Mouse (Mus musculus): ENCODE measurements around the gene Amh. TPM values are rescaled to one million over a fixed set of nuclear protein-coding genes. Genes with fewer than 3 reads are reported as not detected.
A peak's percentile ranks its signal among the peaks of the same experiment; 100 is the strongest.

Amh gene
- polyA plus RNA-seq, 1 experiment from 2014 or later: not detected

DNA sequence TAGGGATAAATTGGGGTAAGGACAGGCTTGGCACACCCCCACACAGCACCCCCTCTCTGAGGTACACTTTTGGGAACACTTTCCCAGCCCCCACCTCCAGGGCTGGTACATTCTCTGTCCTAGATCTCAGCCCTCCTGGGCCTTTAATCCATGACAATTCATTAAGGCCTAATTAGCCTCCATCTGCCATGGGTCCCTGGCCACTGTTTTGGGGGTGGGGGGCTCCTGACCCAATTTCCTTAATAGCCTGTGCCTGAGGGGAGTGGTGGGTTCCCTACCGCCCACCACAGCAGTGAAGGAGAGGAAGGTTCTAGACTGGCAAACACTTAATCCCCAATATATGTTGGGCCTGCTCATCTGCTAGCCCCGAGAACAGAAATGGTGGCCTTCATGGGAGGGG lies 36.6 kb downstream of the Amh start:
- no peak overlapping the region for H3K4me3 ChIP-seq (ENCODE audit: low read length)
- no peak for ATAC-seq
- peaks cover 15% of the 10 kb centered on the region for H3K27me3 ChIP-seq (replicated peaks; ENCODE audit: control insufficient read depth, insufficient read depth, low read length)
- peaks cover 13% of the 10 kb centered on the region for H3K4me1 ChIP-seq (ENCODE audit: control insufficient read depth, insufficient read depth, low read depth, low read length)
- no peak overlapping the region for H3K4me2 ChIP-seq (ENCODE audit: low read length)
- H3K27ac ChIP-seq (ENCODE audit: low read depth, low read length): no peak overlapping the region
- H3K9ac ChIP-seq (ENCODE audit: low read depth, low read length): no peak overlapping the region
- WGBS: 64% methylated on average over 2 of the region's 2 CpGs
- no peaks in the 10 kb centered on the region for H3K9me3 ChIP-seq (ENCODE audit: control insufficient read depth, low read length)
- H3K36me3 ChIP-seq (ENCODE audit: control insufficient read depth, insufficient read depth, low read length): no peaks in the 10 kb centered on the region

- Histone ChIP-seq H3K9me3 (ENCODE audit: control insufficient read depth, low read length) (no peaks in the 10 kb centered on the region), H3K27me3 (replicated peaks; ENCODE audit: control insufficient read depth, insufficient read depth, low read length) (peaks cover 15% of the 10 kb centered on the region), H3K4me3 (ENCODE audit: low read length) (no peak overlapping the region), H3K4me2 (ENCODE audit: low read length) (no peak overlapping the region; the same call in 1 of the 2 replicates), H3K27ac (ENCODE audit: low read depth, low read length) (no peak overlapping the region), H3K9ac (ENCODE audit: low read depth, low read length) (no peak overlapping the region), H3K36me3 (ENCODE audit: control insufficient read depth, insufficient read depth, low read length) (no peaks in the 10 kb centered on the region), H3K4me1 (ENCODE audit: control insufficient read depth, insufficient read depth, low read depth, low read length) (peaks cover 13% of the 10 kb centered on the region)
- ATAC-seq: no peak
- 79% methylated on average over 15 of the region's 15 CpGs for WGBS
Measured at GRCm38 (mm10) chr10:80842334-80842733, 37.3 kb downstream of the Amh start.

DNA sequence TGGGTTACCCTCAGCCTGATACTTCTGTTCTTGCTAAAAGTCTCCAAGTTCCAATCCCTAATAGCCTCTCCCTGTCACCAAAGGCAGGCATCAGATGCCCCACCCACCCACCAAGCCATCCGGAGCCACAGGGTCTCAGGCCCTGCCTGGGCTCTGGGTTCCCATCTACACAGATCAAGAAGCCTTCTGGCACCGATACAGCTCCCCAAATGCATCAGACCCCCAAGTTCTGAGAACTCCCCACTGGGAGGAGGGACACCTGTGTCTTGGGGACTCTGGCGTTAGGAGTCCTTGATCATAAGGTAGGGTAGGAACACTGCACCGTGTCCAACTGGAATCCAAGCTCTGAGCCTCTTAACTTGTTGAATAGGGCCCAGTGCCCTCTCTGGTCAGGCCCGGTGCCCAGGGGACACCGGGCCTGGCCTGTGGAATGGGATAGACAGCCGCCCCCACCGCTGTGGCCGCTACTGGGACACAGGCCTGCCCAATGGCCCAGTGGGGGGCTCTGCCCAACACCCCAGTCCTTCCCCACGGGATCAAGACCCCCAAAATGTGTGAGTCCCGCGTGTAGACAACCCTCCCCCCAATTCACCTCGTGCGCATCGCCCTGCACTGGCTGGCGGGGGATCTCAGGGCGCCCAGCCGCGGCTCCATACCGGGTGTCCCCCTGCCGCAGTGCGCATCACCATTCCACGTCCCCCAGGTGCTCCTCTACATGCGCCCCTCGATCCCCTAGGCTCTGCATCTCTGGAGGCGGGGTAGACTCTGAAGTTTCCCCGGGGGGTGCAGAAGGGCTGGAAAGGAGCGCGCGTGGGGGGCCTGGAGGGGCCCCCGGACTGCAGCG lies 38.3 kb downstream of the Amh start:
- Histone ChIP-seq H3K27ac (ENCODE audit: low read depth, low read length) (no peak overlapping the region; the same call in 1 of the 2 replicates), H3K4me2 (ENCODE audit: low read length) (peak overlapping the region; percentile 84), H3K9ac (ENCODE audit: low read depth, low read length) (peak overlapping the region; percentile 74), H3K4me1 (ENCODE audit: control insufficient read depth, insufficient read depth, low read depth, low read length) (peaks cover 13% of the 10 kb centered on the region), H3K36me3 (ENCODE audit: control insufficient read depth, insufficient read depth, low read length) (no peaks in the 10 kb centered on the region), H3K27me3 (replicated peaks; ENCODE audit: control insufficient read depth, insufficient read depth, low read length) (peaks cover 15% of the 10 kb centered on the region), H3K4me3 (ENCODE audit: low read length) (peak overlapping the region; percentile 68), H3K9me3 (ENCODE audit: control insufficient read depth, low read length) (no peaks in the 10 kb centered on the region)
- peak; percentile 40 for ATAC-seq
- WGBS: 8% methylated on average over 32 of the region's 32 CpGs

- no peaks in the 10 kb centered on the region for H3K36me3 ChIP-seq (ENCODE audit: control insufficient read depth, insufficient read depth, low read length)
- peak within 1 kb of the TSS; percentile 68 for H3K4me3 ChIP-seq (ENCODE audit: low read length)
- H3K4me1 ChIP-seq (ENCODE audit: control insufficient read depth, insufficient read depth, low read depth, low read length): peaks cover 13% of the 10 kb centered on the region
- H3K9ac ChIP-seq (ENCODE audit: low read depth, low read length): peak within 1 kb of the TSS; percentile 74
- H3K4me2 ChIP-seq (ENCODE audit: low read length): peak within 1 kb of the TSS; percentile 84
- WGBS: 4% methylated on average over 30 of the region's 51 CpGs
- ATAC-seq: peak; percentile 56
- H3K27me3 ChIP-seq (replicated peaks; ENCODE audit: control insufficient read depth, insufficient read depth, low read length): peaks cover 15% of the 10 kb centered on the region
- no peak within 1 kb of the TSS; the same call in 1 of the 2 replicates for H3K27ac ChIP-seq (ENCODE audit: low read depth, low read length)
- H3K9me3 ChIP-seq (ENCODE audit: control insufficient read depth, low read length): no peaks in the 10 kb centered on the region
Measured at GRCm38 (mm10) chr10:80843931-80844547, 39.0 kb downstream of the Amh start, which contains the start of gene Lingo3. Lingo3 (minus strand) TSS chr10:80844039.

DNA sequence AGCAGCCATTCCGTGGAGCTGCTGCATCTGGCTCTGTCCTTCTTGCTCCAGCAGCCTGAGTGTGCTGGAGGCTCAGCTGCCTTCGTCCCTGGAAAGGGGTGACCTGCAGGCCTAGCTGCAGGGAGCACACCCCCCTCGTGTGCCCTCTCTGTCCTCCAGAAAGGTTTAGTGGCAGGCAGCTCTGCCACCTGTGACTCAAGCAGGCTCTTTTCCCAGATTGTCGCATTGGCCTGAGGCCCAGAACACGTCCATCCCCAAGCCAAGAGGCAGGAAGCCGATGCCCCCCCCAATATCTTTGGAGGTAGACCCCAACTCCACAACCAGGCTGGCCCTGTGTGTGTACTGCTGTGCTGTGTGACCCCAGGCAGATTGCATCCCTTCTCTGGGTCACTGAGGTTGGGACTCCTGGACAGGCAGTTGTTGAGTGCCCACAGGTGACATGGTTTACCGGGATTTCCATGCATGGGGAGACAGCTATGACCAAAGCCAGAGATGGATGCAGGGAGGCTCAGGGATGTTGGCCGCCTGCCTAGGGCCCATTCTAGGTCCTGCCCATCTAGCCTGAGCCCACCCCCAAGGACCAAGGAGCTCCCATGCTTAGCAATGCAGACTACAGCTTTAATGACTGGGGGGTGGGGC lies 40.1 kb downstream of the Amh start:
- WGBS: 54% methylated on average over 8 of the region's 8 CpGs
- Histone ChIP-seq H3K4me3 (ENCODE audit: low read length) (no peak overlapping the region), H3K4me1 (ENCODE audit: control insufficient read depth, insufficient read depth, low read depth, low read length) (peaks cover 13% of the 10 kb centered on the region), H3K9ac (ENCODE audit: low read depth, low read length) (no peak overlapping the region), H3K27ac (ENCODE audit: low read depth, low read length) (no peak overlapping the region), H3K36me3 (ENCODE audit: control insufficient read depth, insufficient read depth, low read length) (no peaks in the 10 kb centered on the region), H3K9me3 (ENCODE audit: control insufficient read depth, low read length) (no peaks in the 10 kb centered on the region), H3K27me3 (replicated peaks; ENCODE audit: control insufficient read depth, insufficient read depth, low read length) (peaks cover 15% of the 10 kb centered on the region), H3K4me2 (ENCODE audit: low read length) (no peak overlapping the region)
- no peak for ATAC-seq

- H3K4me2 ChIP-seq (ENCODE audit: low read length): no peak overlapping the region
- no peak for ATAC-seq
- peaks cover 15% of the 10 kb centered on the region for H3K27me3 ChIP-seq (replicated peaks; ENCODE audit: control insufficient read depth, insufficient read depth, low read length)
- WGBS: 86% methylated on average over 12 of the region's 12 CpGs
- H3K4me1 ChIP-seq (ENCODE audit: control insufficient read depth, insufficient read depth, low read depth, low read length): peaks cover 13% of the 10 kb centered on the region
- H3K27ac ChIP-seq (ENCODE audit: low read depth, low read length): no peak overlapping the region
- H3K4me3 ChIP-seq (ENCODE audit: low read length): no peak overlapping the region
- no peaks in the 10 kb centered on the region for H3K36me3 ChIP-seq (ENCODE audit: control insufficient read depth, insufficient read depth, low read length)
- no peak overlapping the region for H3K9ac ChIP-seq (ENCODE audit: low read depth, low read length)
- no peaks in the 10 kb centered on the region for H3K9me3 ChIP-seq (ENCODE audit: control insufficient read depth, low read length)
Measured at GRCm38 (mm10) chr10:80845732-80846131, 40.7 kb downstream of the Amh start.

- 13% methylated on average over 10 of the region's 10 CpGs for WGBS
- H3K27me3 ChIP-seq (replicated peaks; ENCODE audit: control insufficient read depth, insufficient read depth, low read length): peaks cover 9% of the 10 kb centered on the region
- H3K9ac ChIP-seq (ENCODE audit: low read depth, low read length): no peak overlapping the region
- H3K4me1 ChIP-seq (ENCODE audit: control insufficient read depth, insufficient read depth, low read depth, low read length): peaks cover 9% of the 10 kb centered on the region
- H3K4me3 ChIP-seq (ENCODE audit: low read length): no peak overlapping the region
- no peaks in the 10 kb centered on the region for H3K9me3 ChIP-seq (ENCODE audit: control insufficient read depth, low read length)
- H3K27ac ChIP-seq (ENCODE audit: low read depth, low read length): no peak overlapping the region
- no peak overlapping the region for H3K4me2 ChIP-seq (ENCODE audit: low read length)
- no peak for ATAC-seq
- H3K36me3 ChIP-seq (ENCODE audit: control insufficient read depth, insufficient read depth, low read length): peaks cover 21% of the 10 kb centered on the region
Measured at GRCm38 (mm10) chr10:80848571-80848970, 43.5 kb downstream of the Amh start.

DNA sequence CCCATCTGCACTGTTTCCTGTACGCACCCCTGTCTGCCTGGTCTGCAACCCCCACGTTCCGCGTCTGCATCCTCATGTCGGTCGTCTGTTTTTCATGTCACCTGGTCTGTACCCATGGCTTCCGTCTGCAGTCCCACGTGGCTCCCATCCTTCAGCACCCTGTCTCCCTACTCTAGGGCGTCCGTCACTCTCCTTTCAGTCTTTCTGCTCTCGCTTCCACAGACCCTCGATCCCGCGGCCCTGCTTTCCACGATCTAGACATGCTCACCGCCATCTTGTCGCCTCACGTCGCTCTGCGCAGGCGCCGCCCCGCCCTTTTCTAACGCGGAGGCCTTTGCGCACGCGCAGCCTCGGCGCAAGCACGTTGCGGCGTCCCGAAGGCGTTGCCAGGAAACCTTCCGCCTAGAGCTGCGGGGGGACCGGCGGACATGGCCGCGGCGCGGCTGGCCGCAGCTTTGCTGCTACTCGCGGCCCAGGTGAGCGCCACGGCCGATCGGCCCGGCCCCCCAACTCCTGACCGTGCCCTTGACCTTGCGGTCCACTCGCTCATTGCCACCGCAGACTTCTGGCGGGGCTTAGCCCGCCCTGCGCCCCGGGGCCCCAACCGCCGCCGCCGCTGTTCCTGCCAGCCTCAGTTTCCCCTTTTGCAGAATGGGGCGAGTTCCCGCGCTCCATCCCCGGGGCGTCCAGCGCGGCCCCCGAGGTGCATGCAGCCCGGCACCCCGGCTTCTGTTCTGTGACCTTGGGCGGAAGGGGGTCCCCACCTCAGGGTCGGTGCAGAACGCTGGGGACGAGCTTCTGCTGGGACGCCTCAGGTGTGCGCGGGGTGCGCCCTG lies 50.1 kb downstream of the Amh start, which contains the start of the genes Lsm7 and Sppl2b:
Gene Lsm7 (minus strand): TSS at position 297 of the 836 bp plus-strand sequence.
Gene Sppl2b (plus strand): TSS at position 363 of the 836 bp plus-strand sequence.
- H3K9ac ChIP-seq (ENCODE audit: low read depth, low read length): peak within 1 kb of the TSS; percentile 89
- peak within 1 kb of the TSS; percentile 76 for H3K4me3 ChIP-seq (ENCODE audit: low read length)
- peak; percentile 87 for ATAC-seq
- under 1% methylated on average over 73 of the region's 81 CpGs for WGBS
- no peaks in the 10 kb centered on the region for H3K9me3 ChIP-seq (ENCODE audit: control insufficient read depth, low read length)
- peaks cover 37% of the 10 kb centered on the region for H3K4me1 ChIP-seq (ENCODE audit: control insufficient read depth, insufficient read depth, low read depth, low read length)
- H3K4me2 ChIP-seq (ENCODE audit: low read length): peak within 1 kb of the TSS; percentile 98
- H3K27ac ChIP-seq (ENCODE audit: low read depth, low read length): peak within 1 kb of the TSS; percentile 75
- no peaks in the 10 kb centered on the region for H3K27me3 ChIP-seq (replicated peaks; ENCODE audit: control insufficient read depth, insufficient read depth, low read length)
- peaks cover 21% of the 10 kb centered on the region for H3K36me3 ChIP-seq (ENCODE audit: control insufficient read depth, insufficient read depth, low read length)
